Mouse (Mus musculus) ES-Bruce4 (cell line): ENCODE results near the gene Engase.

ENCODE experiments used
- CTCF ChIP-seq: IDR thresholded peaks from one replicate; pipeline ENCODE4 v1.8.1; 2011; ENCODE audit warnings: low read depth, low read length
- POLR2A ChIP-seq: IDR thresholded peaks from one replicate; pipeline ENCODE4 v1.8.1; 2011; ENCODE audit warnings: low read length; ENCODE audit not compliant: insufficient read depth

GRCm38 (mm10) chr11:118459051-118459450 lies 17.6 kb upstream of the Engase start:
- TF ChIP-seq CTCF = no peak
- no peak for TF ChIP-seq POLR2A
